Mouse (Mus musculus): ENCODE measurements around the gene Fosb. TPM values are rescaled to one million over a fixed set of nuclear protein-coding genes. Genes with fewer than 3 reads are reported as not detected.
A peak's percentile ranks its signal among the peaks of the same experiment; 100 is the strongest.

Fosb gene
- polyA plus RNA-seq, 1 experiment from 2014 or later = 0.49 TPM

- WGBS = 54% methylated on average over 7 of the region's 7 CpGs
- ATAC-seq (replicated peaks; ENCODE audit: low FRiP score, low TSS enrichment, low read depth) = no peak
These were observed 28.7 kb upstream of the Fosb start for GRCm38 (mm10) chr7:19338596-19338995.

GRCm38 (mm10) chr7:19338060-19338459 is 28.2 kb upstream of the Fosb start:
- no peak overlapping the region for H3K4me3 ChIP-seq (ENCODE audit: low read depth, low read length)
- H3K4me1 ChIP-seq (replicated peaks; ENCODE audit: control insufficient read depth, insufficient read depth, low read length) = peaks cover 12% of the 10 kb centered on the region
- 0 out of 2 replicates have a peak, but pooled peaks cover 11% of the 10 kb centered on the region for H3K27me3 ChIP-seq (replicated peaks; ENCODE audit: control insufficient read depth, insufficient read depth, low read length)
- ATAC-seq (replicated peaks; ENCODE audit: low FRiP score, low TSS enrichment, low read depth) (no peak), DNase-seq (ENCODE audit: low spot score) (no peak)
- no peak overlapping the region for H3K27ac ChIP-seq (ENCODE audit: low read depth)
- H3K36me3 ChIP-seq (ENCODE audit: control insufficient read depth, insufficient read depth, low read length) = no peaks in the 10 kb centered on the region
- 52% methylated on average over 2 of the region's 2 CpGs for WGBS
- no peak overlapping the region for H3K9ac ChIP-seq (ENCODE audit: low read length)
- no peaks in the 10 kb centered on the region for H3K9me3 ChIP-seq (ENCODE audit: control insufficient read depth, low read length)
- H3K4me2 ChIP-seq (ENCODE audit: low read length) = no peak overlapping the region

More at GRCm38 (mm10) chr7:19338596-19338995, 28.7 kb upstream of the Fosb start:
- H3K9ac ChIP-seq (ENCODE audit: low read length) = no peak overlapping the region
- DNase-seq (ENCODE audit: low spot score) = no peak
- H3K4me1 ChIP-seq (replicated peaks; ENCODE audit: control insufficient read depth, insufficient read depth, low read length) = peaks cover 12% of the 10 kb centered on the region
- no peak overlapping the region for H3K4me3 ChIP-seq (ENCODE audit: low read depth, low read length)
- no peaks in the 10 kb centered on the region for H3K9me3 ChIP-seq (ENCODE audit: control insufficient read depth, low read length)
- no peaks in the 10 kb centered on the region for H3K36me3 ChIP-seq (ENCODE audit: control insufficient read depth, insufficient read depth, low read length)
- H3K27me3 ChIP-seq (replicated peaks; ENCODE audit: control insufficient read depth, insufficient read depth, low read length) = 0 out of 2 replicates have a peak, but pooled peaks cover 11% of the 10 kb centered on the region
- no peak overlapping the region for H3K27ac ChIP-seq (ENCODE audit: low read depth)
- H3K4me2 ChIP-seq (ENCODE audit: low read length) = no peak overlapping the region

GRCm38 (mm10) chr7:19337122-19337521 is 27.3 kb upstream of the Fosb start:
- H3K4me1 ChIP-seq (replicated peaks; ENCODE audit: control insufficient read depth, insufficient read depth, low read length) = peaks cover 12% of the 10 kb centered on the region
- WGBS = 55% methylated on average over 10 of the region's 10 CpGs
- no peak overlapping the region for H3K4me3 ChIP-seq (ENCODE audit: low read depth, low read length)
- H3K27ac ChIP-seq (ENCODE audit: low read depth) = no peak overlapping the region
- H3K36me3 ChIP-seq (ENCODE audit: control insufficient read depth, insufficient read depth, low read length) = no peaks in the 10 kb centered on the region
- H3K27me3 ChIP-seq (replicated peaks; ENCODE audit: control insufficient read depth, insufficient read depth, low read length) = 0 out of 2 replicates have a peak, but pooled peaks cover 11% of the 10 kb centered on the region
- ATAC-seq (replicated peaks; ENCODE audit: low FRiP score, low TSS enrichment, low read depth) (no peak), DNase-seq (ENCODE audit: low spot score) (no peak)
- H3K9ac ChIP-seq (ENCODE audit: low read length) = no peak overlapping the region
- no peak overlapping the region for H3K4me2 ChIP-seq (ENCODE audit: low read length)
- no peaks in the 10 kb centered on the region for H3K9me3 ChIP-seq (ENCODE audit: control insufficient read depth, low read length)

GRCm38 (mm10) chr7:19335583-19335982 is 25.7 kb upstream of the Fosb start:
- no peak overlapping the region for H3K4me3 ChIP-seq (ENCODE audit: low read depth, low read length)
- no peaks in the 10 kb centered on the region for H3K27me3 ChIP-seq (replicated peaks; ENCODE audit: control insufficient read depth, insufficient read depth, low read length)
- WGBS = 38% methylated on average over 3 of the region's 3 CpGs
- no peaks in the 10 kb centered on the region for H3K36me3 ChIP-seq (ENCODE audit: control insufficient read depth, insufficient read depth, low read length)
- H3K4me1 ChIP-seq (replicated peaks; ENCODE audit: control insufficient read depth, insufficient read depth, low read length) = no peaks in the 10 kb centered on the region; the same call in 1 of the 2 replicates
- no peaks in the 10 kb centered on the region for H3K9me3 ChIP-seq (ENCODE audit: control insufficient read depth, low read length)
- no peak overlapping the region for H3K27ac ChIP-seq (ENCODE audit: low read depth)
- DNase-seq (ENCODE audit: low spot score) (no peak), ATAC-seq (replicated peaks; ENCODE audit: low FRiP score, low TSS enrichment, low read depth) (no peak)
- no peak overlapping the region for H3K4me2 ChIP-seq (ENCODE audit: low read length)
- no peak overlapping the region for H3K9ac ChIP-seq (ENCODE audit: low read length)

GRCm38 (mm10) chr7:19332709-19333352 is 23.0 kb upstream of the Fosb start:
- Histone ChIP-seq H3K4me3 (ENCODE audit: low read depth, low read length) (peak overlapping the region; percentile 60), H3K36me3 (ENCODE audit: control insufficient read depth, insufficient read depth, low read length) (no peaks in the 10 kb centered on the region), H3K27me3 (replicated peaks; ENCODE audit: control insufficient read depth, insufficient read depth, low read length) (no peaks in the 10 kb centered on the region), H3K4me2 (ENCODE audit: low read length) (peak overlapping the region; percentile 85), H3K27ac (ENCODE audit: low read depth) (peak overlapping the region; percentile 65), H3K9me3 (ENCODE audit: control insufficient read depth, low read length) (no peaks in the 10 kb centered on the region), H3K9ac (ENCODE audit: low read length) (peak overlapping the region; percentile 69), H3K4me1 (replicated peaks; ENCODE audit: control insufficient read depth, insufficient read depth, low read length) (no peaks in the 10 kb centered on the region)
- DNase-seq (ENCODE audit: low spot score) (peak; percentile 85), ATAC-seq (replicated peaks; ENCODE audit: low FRiP score, low TSS enrichment, low read depth) (peak; percentile 47)
- 1% methylated on average over 52 of the region's 52 CpGs for WGBS

- H3K9me3 ChIP-seq (ENCODE audit: control insufficient read depth, low read length) = no peaks in the 10 kb centered on the region
- H3K27me3 ChIP-seq (replicated peaks; ENCODE audit: control insufficient read depth, insufficient read depth, low read length) = no peaks in the 10 kb centered on the region
- H3K4me3 ChIP-seq (ENCODE audit: low read depth, low read length) = no peak overlapping the region
- ATAC-seq (replicated peaks; ENCODE audit: low FRiP score, low TSS enrichment, low read depth) (no peak), DNase-seq (ENCODE audit: low spot score) (no peak)
- no peak overlapping the region for H3K9ac ChIP-seq (ENCODE audit: low read length)
- no peak overlapping the region for H3K4me2 ChIP-seq (ENCODE audit: low read length)
- H3K27ac ChIP-seq (ENCODE audit: low read depth) = no peak overlapping the region
- H3K36me3 ChIP-seq (ENCODE audit: control insufficient read depth, insufficient read depth, low read length) = no peaks in the 10 kb centered on the region
- WGBS = 67% methylated on average over 2 of the region's 2 CpGs
- H3K4me1 ChIP-seq (replicated peaks; ENCODE audit: control insufficient read depth, insufficient read depth, low read length) = peaks cover 6% of the 10 kb centered on the region
These were observed 22.1 kb upstream of the Fosb start for GRCm38 (mm10) chr7:19331910-19332309.

- H3K36me3 ChIP-seq (ENCODE audit: control insufficient read depth, insufficient read depth, low read length) = no peaks in the 10 kb centered on the region
- no peak for ATAC-seq (replicated peaks; ENCODE audit: low FRiP score, low TSS enrichment, low read depth)
- H3K9ac ChIP-seq (ENCODE audit: low read length) = no peak overlapping the region
- H3K4me1 ChIP-seq (replicated peaks; ENCODE audit: control insufficient read depth, insufficient read depth, low read length) = peaks cover 14% of the 10 kb centered on the region
- H3K27me3 ChIP-seq (replicated peaks; ENCODE audit: control insufficient read depth, insufficient read depth, low read length) = no peaks in the 10 kb centered on the region
- H3K27ac ChIP-seq (ENCODE audit: low read depth) = no peak overlapping the region
- no peak overlapping the region for H3K4me3 ChIP-seq (ENCODE audit: low read depth, low read length)
- H3K4me2 ChIP-seq (ENCODE audit: low read length) = no peak overlapping the region
- DNase-seq (ENCODE audit: low spot score) = no peak
- H3K9me3 ChIP-seq (ENCODE audit: control insufficient read depth, low read length) = no peaks in the 10 kb centered on the region
These were observed 18.6 kb upstream of the Fosb start for GRCm38 (mm10) chr7:19328425-19328824.

GRCm38 (mm10) chr7:19327782-19328181 is 17.9 kb upstream of the Fosb start:
- H3K27ac ChIP-seq (ENCODE audit: low read depth) = peak overlapping the region; percentile 92; the same call in 1 of the 2 replicates
- 86% methylated on average over 5 of the region's 5 CpGs for WGBS
- H3K4me2 ChIP-seq (ENCODE audit: low read length) = peak overlapping the region; percentile 77; the same call in 1 of the 2 replicates
- DNase-seq (ENCODE audit: low spot score) (no peak), ATAC-seq (replicated peaks; ENCODE audit: low FRiP score, low TSS enrichment, low read depth) (no peak)
- H3K9me3 ChIP-seq (ENCODE audit: control insufficient read depth, low read length) = no peaks in the 10 kb centered on the region
- H3K4me1 ChIP-seq (replicated peaks; ENCODE audit: control insufficient read depth, insufficient read depth, low read length) = peaks cover 14% of the 10 kb centered on the region
- 0 out of 2 replicates have a peak, but pooled peaks cover under 1% of the 10 kb centered on the region for H3K27me3 ChIP-seq (replicated peaks; ENCODE audit: control insufficient read depth, insufficient read depth, low read length)
- no peaks in the 10 kb centered on the region for H3K36me3 ChIP-seq (ENCODE audit: control insufficient read depth, insufficient read depth, low read length)
- H3K9ac ChIP-seq (ENCODE audit: low read length) = peak overlapping the region; percentile 57
- H3K4me3 ChIP-seq (ENCODE audit: low read depth, low read length) = no peak overlapping the region

- H3K27ac ChIP-seq (ENCODE audit: low read depth) = peak overlapping the region; percentile 92
- H3K4me1 ChIP-seq (replicated peaks; ENCODE audit: control insufficient read depth, insufficient read depth, low read length) = peaks cover 14% of the 10 kb centered on the region
- peak; percentile 91 for DNase-seq (ENCODE audit: low spot score)
- H3K36me3 ChIP-seq (ENCODE audit: control insufficient read depth, insufficient read depth, low read length) = no peaks in the 10 kb centered on the region
- H3K4me3 ChIP-seq (ENCODE audit: low read depth, low read length) = peak overlapping the region; percentile 41
- H3K4me2 ChIP-seq (ENCODE audit: low read length) = peak overlapping the region; percentile 77
- H3K9ac ChIP-seq (ENCODE audit: low read length) = peak overlapping the region; percentile 57
- no peaks in the 10 kb centered on the region for H3K9me3 ChIP-seq (ENCODE audit: control insufficient read depth, low read length)
- WGBS = 1% methylated on average over 22 of the region's 22 CpGs
- H3K27me3 ChIP-seq (replicated peaks; ENCODE audit: control insufficient read depth, insufficient read depth, low read length) = 0 out of 2 replicates have a peak, but pooled peaks cover 4% of the 10 kb centered on the region
- ATAC-seq (replicated peaks; ENCODE audit: low FRiP score, low TSS enrichment, low read depth) = peak; percentile 59
These were observed 17.3 kb upstream of the Fosb start for GRCm38 (mm10) chr7:19327128-19327527.

Measured in intestine, embryonic 14.5 days (tissue).